Mouse (Mus musculus): ENCODE data around the gene Gm20219. TPM values are rescaled to one million over a fixed set of nuclear protein-coding genes. Genes with fewer than 3 reads are reported as not detected.

The Gm20219 gene
- polyA plus RNA-seq, 1 experiment, result 0.28 TPM

GRCm38 (mm10) chr17:56547846-56548604 is 6.2 kb downstream of the Gm20219 start:
- H3K79me2 ChIP-seq (ENCODE audit: control insufficient read depth, insufficient read depth), result no peaks in the 10 kb centered on the region
- H3K36me3 ChIP-seq (ENCODE audit: control insufficient read depth, insufficient read depth), result no peaks in the 10 kb centered on the region
- H3K27me3 ChIP-seq (ENCODE audit: control insufficient read depth, insufficient read depth, insufficient read length), result no peaks in the 10 kb centered on the region
- H3ac ChIP-seq (ENCODE audit: control insufficient read depth, insufficient read length), result no peak overlapping the region
- H3K4me3 ChIP-seq, result no peak overlapping the region
- TF ChIP-seq MYOD1 (IDR thresholded peaks at IDR 0.05; ENCODE audit: control insufficient read depth in 1 of 3, insufficient read length in 2 of 3, low read depth in 2 of 3) (no peak), USF1 (IDR thresholded peaks at IDR 0.05; ENCODE audit: low read depth) (no peak), POLR2AphosphoS2 (IDR thresholded peaks at IDR 0.05; ENCODE audit: insufficient read length, low read depth) (no peak), TCF3 (IDR thresholded peaks at IDR 0.05; ENCODE audit: insufficient read length, low read depth) (no peak), POLR2A (IDR thresholded peaks at IDR 0.05; ENCODE audit: insufficient read length, low read depth) (no peak), SRF (IDR thresholded peaks at IDR 0.05; ENCODE audit: control insufficient read depth, insufficient read length, low read depth) (no peak), MAX (IDR thresholded peaks at IDR 0.05; ENCODE audit: low read depth) (no peak), REST (IDR thresholded peaks at IDR 0.05; ENCODE audit: insufficient read depth, insufficient read length) (no peak), TCF12 (IDR thresholded peaks at IDR 0.05; ENCODE audit: insufficient read depth, poor library complexity, severe bottlenecking) (no peak), MYOG (IDR thresholded peaks at IDR 0.05; ENCODE audit: control insufficient read depth in 1 of 3, insufficient read depth in 1 of 3, insufficient read length in 2 of 3, low read depth in 2 of 3) (no peak), E2F4 (IDR thresholded peaks at IDR 0.05; ENCODE audit: insufficient read depth) (no peak), CEBPB (IDR thresholded peaks at IDR 0.05; ENCODE audit: insufficient read depth, poor library complexity, severe bottlenecking) (no peak)
- no peak overlapping the region for H3K4me2 ChIP-seq (ENCODE audit: low read depth)

GRCm38 (mm10) chr17:56547116-56547845 is 6.9 kb downstream of the Gm20219 start:
- Histone ChIP-seq H3K4me3 (no peak overlapping the region), H3K4me2 (ENCODE audit: low read depth) (no peak overlapping the region), H3K27me3 (ENCODE audit: control insufficient read depth, insufficient read depth, insufficient read length) (no peaks in the 10 kb centered on the region), H3ac (ENCODE audit: control insufficient read depth, insufficient read length) (no peak overlapping the region), H3K36me3 (ENCODE audit: control insufficient read depth, insufficient read depth) (no peaks in the 10 kb centered on the region), H3K79me2 (ENCODE audit: control insufficient read depth, insufficient read depth) (no peaks in the 10 kb centered on the region)
- TF ChIP-seq MYOG (IDR thresholded peaks at IDR 0.05; ENCODE audit: control insufficient read depth in 1 of 3, insufficient read depth in 1 of 3, insufficient read length in 2 of 3, low read depth in 2 of 3) (no peak), TCF3 (IDR thresholded peaks at IDR 0.05; ENCODE audit: insufficient read length, low read depth) (no peak), REST (IDR thresholded peaks at IDR 0.05; ENCODE audit: insufficient read depth, insufficient read length) (no peak), TCF12 (IDR thresholded peaks at IDR 0.05; ENCODE audit: insufficient read depth, poor library complexity, severe bottlenecking) (no peak), E2F4 (IDR thresholded peaks at IDR 0.05; ENCODE audit: insufficient read depth) (no peak), USF1 (IDR thresholded peaks at IDR 0.05; ENCODE audit: low read depth) (no peak), MYOD1 (IDR thresholded peaks at IDR 0.05; ENCODE audit: control insufficient read depth in 1 of 3, insufficient read length in 2 of 3, low read depth in 2 of 3) (no peak), POLR2AphosphoS2 (IDR thresholded peaks at IDR 0.05; ENCODE audit: insufficient read length, low read depth) (no peak), CEBPB (IDR thresholded peaks at IDR 0.05; ENCODE audit: insufficient read depth, poor library complexity, severe bottlenecking) (no peak), MAX (IDR thresholded peaks at IDR 0.05; ENCODE audit: low read depth) (no peak), POLR2A (IDR thresholded peaks at IDR 0.05; ENCODE audit: insufficient read length, low read depth) (no peak), SRF (IDR thresholded peaks at IDR 0.05; ENCODE audit: control insufficient read depth, insufficient read length, low read depth) (no peak)

GRCm38 (mm10) chr17:56546576-56546975 is 7.6 kb downstream of the Gm20219 start:
- Histone ChIP-seq H3K4me3 (no peak overlapping the region), H3K4me2 (ENCODE audit: low read depth) (no peak overlapping the region), H3ac (ENCODE audit: control insufficient read depth, insufficient read length) (no peak overlapping the region), H3K27me3 (ENCODE audit: control insufficient read depth, insufficient read depth, insufficient read length) (no peaks in the 10 kb centered on the region), H3K36me3 (ENCODE audit: control insufficient read depth, insufficient read depth) (no peaks in the 10 kb centered on the region), H3K79me2 (ENCODE audit: control insufficient read depth, insufficient read depth) (no peaks in the 10 kb centered on the region)
- TF ChIP-seq POLR2A (IDR thresholded peaks at IDR 0.05; ENCODE audit: insufficient read length, low read depth) (no peak), TCF3 (IDR thresholded peaks at IDR 0.05; ENCODE audit: insufficient read length, low read depth) (no peak), MYOG (IDR thresholded peaks at IDR 0.05; ENCODE audit: control insufficient read depth in 1 of 3, insufficient read depth in 1 of 3, insufficient read length in 2 of 3, low read depth in 2 of 3) (no peak), E2F4 (IDR thresholded peaks at IDR 0.05; ENCODE audit: insufficient read depth) (no peak), TCF12 (IDR thresholded peaks at IDR 0.05; ENCODE audit: insufficient read depth, poor library complexity, severe bottlenecking) (no peak), POLR2AphosphoS2 (IDR thresholded peaks at IDR 0.05; ENCODE audit: insufficient read length, low read depth) (no peak), MYOD1 (IDR thresholded peaks at IDR 0.05; ENCODE audit: control insufficient read depth in 1 of 3, insufficient read length in 2 of 3, low read depth in 2 of 3) (no peak), MAX (IDR thresholded peaks at IDR 0.05; ENCODE audit: low read depth) (no peak), USF1 (IDR thresholded peaks at IDR 0.05; ENCODE audit: low read depth) (no peak), CEBPB (IDR thresholded peaks at IDR 0.05; ENCODE audit: insufficient read depth, poor library complexity, severe bottlenecking) (no peak), REST (IDR thresholded peaks at IDR 0.05; ENCODE audit: insufficient read depth, insufficient read length) (no peak), SRF (IDR thresholded peaks at IDR 0.05; ENCODE audit: control insufficient read depth, insufficient read length, low read depth) (no peak)

GRCm38 (mm10) chr17:56545945-56546344 is 8.2 kb downstream of the Gm20219 start:
- no peaks in the 10 kb centered on the region for H3K27me3 ChIP-seq (ENCODE audit: control insufficient read depth, insufficient read depth, insufficient read length)
- TF ChIP-seq POLR2AphosphoS2 (IDR thresholded peaks at IDR 0.05; ENCODE audit: insufficient read length, low read depth) (no peak), REST (IDR thresholded peaks at IDR 0.05; ENCODE audit: insufficient read depth, insufficient read length) (no peak), MYOG (IDR thresholded peaks at IDR 0.05; ENCODE audit: control insufficient read depth in 1 of 3, insufficient read depth in 1 of 3, insufficient read length in 2 of 3, low read depth in 2 of 3) (no peak), CEBPB (IDR thresholded peaks at IDR 0.05; ENCODE audit: insufficient read depth, poor library complexity, severe bottlenecking) (no peak), TCF12 (IDR thresholded peaks at IDR 0.05; ENCODE audit: insufficient read depth, poor library complexity, severe bottlenecking) (no peak), USF1 (IDR thresholded peaks at IDR 0.05; ENCODE audit: low read depth) (no peak), MAX (IDR thresholded peaks at IDR 0.05; ENCODE audit: low read depth) (no peak), TCF3 (IDR thresholded peaks at IDR 0.05; ENCODE audit: insufficient read length, low read depth) (no peak), E2F4 (IDR thresholded peaks at IDR 0.05; ENCODE audit: insufficient read depth) (no peak), SRF (IDR thresholded peaks at IDR 0.05; ENCODE audit: control insufficient read depth, insufficient read length, low read depth) (no peak), MYOD1 (IDR thresholded peaks at IDR 0.05; ENCODE audit: control insufficient read depth in 1 of 3, insufficient read length in 2 of 3, low read depth in 2 of 3) (no peak), POLR2A (IDR thresholded peaks at IDR 0.05; ENCODE audit: insufficient read length, low read depth) (no peak)
- H3K36me3 ChIP-seq (ENCODE audit: control insufficient read depth, insufficient read depth), result no peaks in the 10 kb centered on the region
- no peak overlapping the region for H3K4me2 ChIP-seq (ENCODE audit: low read depth)
- H3K4me3 ChIP-seq, result no peak overlapping the region
- H3ac ChIP-seq (ENCODE audit: control insufficient read depth, insufficient read length), result no peak overlapping the region
- no peaks in the 10 kb centered on the region for H3K79me2 ChIP-seq (ENCODE audit: control insufficient read depth, insufficient read depth)
